Mouse (Mus musculus) kidney, adult 18-20 months (tissue): ENCODE data around the gene Spryd3.

ENCODE experiments used
- DNase-seq: peaks from one replicate; pipeline ENCODE4 v3.0.0; 2021

Spryd3 gene

GRCm38 (mm10) chr15:102111495-102111829, 24.6 kb downstream of the Spryd3 start:
- no peak for DNase-seq

- DNase-seq, result no peak
Measured at GRCm38 (mm10) chr15:102110701-102111494, 25.1 kb downstream of the Spryd3 start.

GRCm38 (mm10) chr15:102110271-102110670, 25.8 kb downstream of the Spryd3 start:
- DNase-seq, result no peak

- DNase-seq, result peak; percentile 82
Measured at GRCm38 (mm10) chr15:102108651-102109525, 27.1 kb downstream of the Spryd3 start.

GRCm38 (mm10) chr15:102107689-102108573, 28.1 kb downstream of the Spryd3 start:
- DNase-seq, result peak; percentile 76

GRCm38 (mm10) chr15:102106754-102107456, 29.1 kb downstream of the Spryd3 start:
- peak; percentile 41 for DNase-seq

GRCm38 (mm10) chr15:102105764-102106730, 30.0 kb downstream of the Spryd3 start:
- peak; percentile 39 for DNase-seq

- DNase-seq, result peak; percentile 84
Measured at GRCm38 (mm10) chr15:102105360-102105759, 30.7 kb downstream of the Spryd3 start.

- peak; percentile 94 for DNase-seq
Measured at GRCm38 (mm10) chr15:102103947-102104555, 32.0 kb downstream of the Spryd3 start.

- DNase-seq, result no peak
Measured at GRCm38 (mm10) chr15:102103371-102103946, 32.6 kb downstream of the Spryd3 start.

GRCm38 (mm10) chr15:102102548-102103121, 33.4 kb downstream of the Spryd3 start:
- DNase-seq, result peak; percentile 82

GRCm38 (mm10) chr15:102101672-102102541, 34.1 kb downstream of the Spryd3 start:
- DNase-seq, result peak; percentile 82

GRCm38 (mm10) chr15:102100996-102101671, 34.9 kb downstream of the Spryd3 start:
- no peak for DNase-seq

GRCm38 (mm10) chr15:102100161-102100981, 35.7 kb downstream of the Spryd3 start, which contains the start of gene Tns2:
Gene Tns2 (plus strand): TSS chr15:102100413.
- peak; percentile 92 for DNase-seq

- DNase-seq, result no peak
Measured at GRCm38 (mm10) chr15:102099771-102100160, 36.3 kb downstream of the Spryd3 start.

GRCm38 (mm10) chr15:102099260-102099659, 36.8 kb downstream of the Spryd3 start:
- peak; percentile 5 for DNase-seq

- DNase-seq, result no peak
Measured at GRCm38 (mm10) chr15:102097991-102098555, 38.0 kb downstream of the Spryd3 start.
